ENCODE assay signal across 27 mouse cellular contexts in the genomic region with DNA sequence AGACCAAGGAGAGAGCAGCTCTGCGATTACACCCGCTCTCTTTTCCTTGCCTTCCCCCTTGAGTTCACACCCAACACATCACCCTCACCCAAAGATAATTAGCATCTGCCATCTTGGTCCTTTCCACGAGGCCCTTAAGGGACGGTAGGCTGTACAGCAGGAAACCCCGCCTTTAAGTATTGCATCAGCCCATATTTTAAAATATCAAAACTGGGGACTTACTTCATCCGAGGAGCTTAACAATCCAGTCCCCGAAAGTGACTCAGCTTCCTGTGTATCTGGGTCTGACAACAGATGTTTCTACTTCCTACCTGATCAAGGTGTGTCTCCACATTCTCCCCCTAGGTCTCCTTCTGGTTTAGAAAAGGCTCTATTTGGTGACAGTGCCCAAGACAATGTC. TPM values are rescaled to one million over a fixed set of nuclear protein-coding genes. Genes with fewer than 3 reads are reported as not detected.
DNase-seq lines count a peak whose midpoint lies in the region; ATAC-seq and TF ChIP-seq lines count a peak whose summit lies in the region.
"Had no signal": no experiment of that assay in that cellular context is flagged by ENCODE, and none has a peak within 500 bp of the region (broad histone marks: within the 10 kb centered on the region; RNA-seq: fewer than 3 reads in every experiment).

No protein-coding gene starts in this region.

- no peaks in the 10 kb centered on the region for H3K27me3 ChIP-seq in CH12.LX (replicated peaks)
- no peaks in the 10 kb centered on the region for H3K27me3 ChIP-seq in stomach, postnatal 0 days (ENCODE audit: control insufficient read depth, insufficient read depth, low read length)
- H3K27me3 ChIP-seq: embryonic facial prominence, embryonic 13.5 days; forebrain, embryonic 12.5 days; heart, embryonic 12.5 days; heart, embryonic 15.5 days had no signal

- no peak for TF ChIP-seq CTCF in CH12.LX (conservative IDR thresholded peaks at IDR 0.05 in 1 of 2, IDR thresholded peaks at IDR 0.05 in 1 of 2; ENCODE audit: low read depth in 2 of 2, low read length in 2 of 2)
- TF ChIP-seq CTCF in stomach, postnatal 0 days (IDR thresholded peaks at IDR 0.05; ENCODE audit: low read depth): no peak

- TF ChIP-seq EP300 in CH12.LX (IDR thresholded peaks at IDR 0.05; ENCODE audit: low read length): no peak
- no peak for TF ChIP-seq EP300 in stomach, postnatal 0 days (optimal IDR thresholded peaks at IDR 0.05)

- H3K4me1 ChIP-seq in CH12.LX (ENCODE audit: control insufficient read depth in 1 of 2, insufficient read depth in 2 of 2): peaks cover 0 to 13% of the 10 kb centered on the region in 2 experiments; a peak in 3 of 4 replicates
- no peaks in the 10 kb centered on the region for H3K4me1 ChIP-seq in stomach, postnatal 0 days (replicated peaks; ENCODE audit: control insufficient read depth, insufficient read depth)
- H3K4me1 ChIP-seq: forebrain, embryonic 12.5 days had no signal

- in situ Hi-C loops in CH12.LX (cut with MboI; ENCODE audit: low pct_ligation_motif_present, low pct_unique_long_range_greater_than_20kb, low sequenced_read_pairs): no loop called here

- no peaks in the 10 kb centered on the region for H3K36me3 ChIP-seq in CH12.LX (replicated peaks in 1 of 2; ENCODE audit: control insufficient read depth in 1 of 2, insufficient read depth in 1 of 2, low read length in 1 of 2)
- no peaks in the 10 kb centered on the region for H3K36me3 ChIP-seq in stomach, postnatal 0 days (ENCODE audit: control insufficient read depth, insufficient read depth, low read length)
- H3K36me3 ChIP-seq: embryonic facial prominence, embryonic 10.5 days; embryonic facial prominence, embryonic 13.5 days; forebrain, embryonic 12.5 days; G1E; heart, embryonic 12.5 days; heart, embryonic 15.5 days had no signal

- TF ChIP-seq RAD21 in CH12.LX (IDR thresholded peaks at IDR 0.05; ENCODE audit: low read depth, low read length): no peak

- peak; percentile 57 for DNase-seq in 416B (ENCODE audit: low read depth)
- DNase-seq in CH12.LX (ENCODE audit: extremely low read depth): peak; percentile 19
- no peak for DNase-seq in stomach, postnatal 0 days (ENCODE audit: low spot score)
- DNase-seq in Muller cell, postnatal 12 days (ENCODE audit: inconsistent ontology term): no peak
- no peak for DNase-seq in left cerebral cortex, adult 11 months (ENCODE audit: low spot score)
- DNase-seq: adrenal gland, adult 2 months; adrenal gland, postnatal 14 days; cerebellum, adult 11-12 months; cerebellum, adult 8-10 months; cerebellum, postnatal 10 days; cerebellum, postnatal 36 days; embryo, embryonic 11 days; gastrocnemius, postnatal 10 days; gastrocnemius, postnatal 36 days; heart, adult 18-20 months; heart, postnatal 10 days; heart, postnatal 4 days had no signal

- H3K4me3 ChIP-seq in CH12.LX (replicated peaks in 1 of 3; ENCODE audit: low read depth in 2 of 3, low read length in 2 of 3, poor library complexity in 1 of 3): no peak overlapping the region
- no peak overlapping the region for H3K4me3 ChIP-seq in stomach, postnatal 0 days (ENCODE audit: low read depth, low read length)
- H3K4me3 ChIP-seq: embryonic facial prominence, embryonic 10.5 days; embryonic facial prominence, embryonic 13.5 days; erythroblast, embryonic 14.5 days; forebrain, embryonic 12.5 days; heart, embryonic 12.5 days; heart, embryonic 15.5 days had no signal

- peak; percentile 86 for ATAC-seq in megakaryocyte, adult 5-6 weeks (ENCODE audit: poor library complexity, severe bottlenecking)
- no peak; the same call in 1 of the 2 replicates for ATAC-seq in stomach, postnatal 0 days (ENCODE audit: low FRiP score, low TSS enrichment)
- ATAC-seq: forebrain, embryonic 16.5 days had no signal

- TF ChIP-seq POLR2A in CH12.LX (IDR thresholded peaks at IDR 0.05; ENCODE audit: low read depth, low read length): no peak

- dilution Hi-C loops in CH12.LX (cut with MboI; ENCODE audit: extremely low pct_ligation_motif_present, extremely low pct_unique_long_range_greater_than_20kb, low sequenced_read_pairs): no loop called here

- 57% methylated on average over 7 of the region's 7 CpGs for WGBS in stomach, postnatal 0 days

- H3K9ac ChIP-seq in CH12.LX (ENCODE audit: insufficient read depth, low read depth): no peak overlapping the region
- H3K9ac ChIP-seq in stomach, postnatal 0 days (ENCODE audit: low read length): no peak overlapping the region
- H3K9ac ChIP-seq: embryonic facial prominence, embryonic 13.5 days; forebrain, embryonic 12.5 days; heart, embryonic 12.5 days; heart, embryonic 15.5 days; hindbrain, embryonic 14.5 days had no signal

- H3K4me2 ChIP-seq in CH12.LX (ENCODE audit: insufficient read depth, low read depth, poor library complexity, severe bottlenecking): no peak overlapping the region
- no peak overlapping the region for H3K4me2 ChIP-seq in stomach, postnatal 0 days (replicated peaks; ENCODE audit: low read depth)
- H3K4me2 ChIP-seq: embryonic facial prominence, embryonic 13.5 days; forebrain, embryonic 12.5 days; heart, embryonic 12.5 days; heart, embryonic 15.5 days; hindbrain, embryonic 14.5 days had no signal

- H3K79me2 ChIP-seq in CH12.LX (replicated peaks; ENCODE audit: control insufficient read depth, extremely low read depth, insufficient read depth, poor library complexity, severe bottlenecking): no peaks in the 10 kb centered on the region

- H3K9me3 ChIP-seq in CH12.LX (replicated peaks; ENCODE audit: low read length): no peaks in the 10 kb centered on the region
- H3K9me3 ChIP-seq in stomach, postnatal 0 days (ENCODE audit: control insufficient read depth, low read length): no peaks in the 10 kb centered on the region
- H3K9me3 ChIP-seq: embryonic facial prominence, embryonic 10.5 days; embryonic facial prominence, embryonic 13.5 days; forebrain, embryonic 12.5 days; G1E; heart, embryonic 12.5 days; heart, embryonic 15.5 days had no signal

- no peak overlapping the region for H3K27ac ChIP-seq in CH12.LX (ENCODE audit: insufficient read depth, low read depth)
- H3K27ac ChIP-seq in stomach, postnatal 0 days (replicated peaks): 0 out of 2 replicates have a peak overlapping the region, but pooled peaks have one; percentile 13
- H3K27ac ChIP-seq: embryonic facial prominence, embryonic 10.5 days; embryonic facial prominence, embryonic 13.5 days; forebrain, embryonic 12.5 days; heart, embryonic 15.5 days; hindbrain, embryonic 14.5 days had no signal

TF ChIP-seq in CH12.LX, 34 proteins besides CTCF, POLR2A, EP300 and RAD21:
- no peak for TF ChIP-seq GABPA (IDR thresholded peaks at IDR 0.05; ENCODE audit: insufficient replicate concordance, low read depth, low read length)
- no peak for TF ChIP-seq CHD2 (IDR thresholded peaks at IDR 0.05; ENCODE audit: low read length)
- TF ChIP-seq CHD1 (IDR thresholded peaks at IDR 0.05; ENCODE audit: low read depth, low read length): no peak
- TF ChIP-seq MXI1 (IDR thresholded peaks at IDR 0.05; ENCODE audit: low read depth, low read length): no peak
- no peak for TF ChIP-seq BHLHE40 (IDR thresholded peaks at IDR 0.05; ENCODE audit: low read depth, low read length)
- no peak for TF ChIP-seq JUND (conservative IDR thresholded peaks at IDR 0.05; ENCODE audit: low read depth, low read length)
- TF ChIP-seq E2F4 (IDR thresholded peaks at IDR 0.05; ENCODE audit: insufficient replicate concordance, low read depth, low read length): no peak
- TF ChIP-seq ZKSCAN1 (IDR thresholded peaks at IDR 0.05; ENCODE audit: borderline replicate concordance, low read depth, low read length): no peak
- no peak for TF ChIP-seq MAX (IDR thresholded peaks at IDR 0.05; ENCODE audit: low read length)
- no peak for TF ChIP-seq ETS1 (conservative IDR thresholded peaks at IDR 0.05; ENCODE audit: low read depth, low read length)
- TF ChIP-seq ELF1 (IDR thresholded peaks at IDR 0.05; ENCODE audit: low read depth, low read length): no peak
- TF ChIP-seq HCFC1 (IDR thresholded peaks at IDR 0.05; ENCODE audit: low read depth, low read length): no peak
- TF ChIP-seq MYC (IDR thresholded peaks at IDR 0.05; ENCODE audit: low read depth, low read length): no peak
- TF ChIP-seq TCF12 (IDR thresholded peaks at IDR 0.05; ENCODE audit: low read depth, low read length): no peak

RNA-seq across cellular contexts. Expression of a gene that starts 12.3 kb away (rescaled TPM):
- total RNA-seq in CH12.LX (2012; rRNA removed) (0.08 and 0.13 TPM in 2 replicates), CH12.LX (2014; rRNA removed) (0.08 and 0.19 TPM in 2 replicates)
- 0.23 TPM in 1 of 2 replicates, not detected in the other for polyA plus RNA-seq in CH12.LX (2012; ENCODE audit: insufficient read length, low read depth)
- not detected in 2 replicates for total RNA-seq in megakaryocyte, adult 5-6 weeks (2015)
- not detected in 2 replicates for total RNA-seq in megakaryocyte, adult 5-6 weeks (2017)
- polyA plus RNA-seq in stomach, postnatal 0 days (2015; fragmentation: Nextera tagmentation; extraction: Ambion mirVana): 40.8 and 41.3 TPM in 2 replicates
- total RNA-seq: gastrocnemius, postnatal 10 days had no signal
- polyA plus RNA-seq: erythroblast, embryonic 14.5 days had no signal

Comparison
In these comparisons a context has a peak if more than half of its experiments do, and no peak if none do; other contexts are left out.
1. DNase-seq: peak in 416B (single experiment) and CH12.LX (single experiment); none in stomach, postnatal 0 days (single experiment), Muller cell, postnatal 12 days (single experiment) and left cerebral cortex, adult 11 months (single experiment).